32 mouse cellular contexts compared by ENCODE assay signal in genomic region chr19:22768242-22768641, GRCm38 (mm10).
"Had no signal": no experiment of that assay in that cellular context is flagged by ENCODE, and none has a peak within 500 bp of the region (broad histone marks: within the 10 kb centered on the region; RNA-seq: fewer than 3 reads in every experiment).

No protein-coding gene starts in this region.

- H3K4me3 ChIP-seq: limb, embryonic 10.5 days; limb, embryonic 12.5 days; limb, embryonic 13.5 days; limb, embryonic 15.5 days; liver, embryonic 12.5 days; liver, embryonic 13.5 days; liver, embryonic 15.5 days; lung, embryonic 15.5 days; megakaryocyte, embryonic 14.5 days; midbrain, embryonic 10.5 days; midbrain, embryonic 12.5 days; midbrain, embryonic 13.5 days; midbrain, embryonic 15.5 days; myocyte; neural tube, embryonic 12.5 days had no signal

- H3K4me1 ChIP-seq: limb, embryonic 10.5 days; limb, embryonic 12.5 days; limb, embryonic 13.5 days; limb, embryonic 15.5 days; liver, embryonic 12.5 days; liver, embryonic 13.5 days; liver, embryonic 15.5 days; lung, embryonic 15.5 days; megakaryocyte, embryonic 14.5 days; midbrain, embryonic 10.5 days; midbrain, embryonic 12.5 days; midbrain, embryonic 13.5 days; midbrain, embryonic 15.5 days; neural tube, embryonic 12.5 days had no signal

- H3K9me3 ChIP-seq: limb, embryonic 10.5 days; limb, embryonic 12.5 days; limb, embryonic 13.5 days; limb, embryonic 15.5 days; liver, embryonic 12.5 days; liver, embryonic 13.5 days; liver, embryonic 15.5 days; lung, embryonic 15.5 days; midbrain, embryonic 10.5 days; midbrain, embryonic 12.5 days; midbrain, embryonic 13.5 days; midbrain, embryonic 15.5 days; neural tube, embryonic 12.5 days had no signal

- H3K4me2 ChIP-seq: limb, embryonic 12.5 days; limb, embryonic 13.5 days; limb, embryonic 15.5 days; liver, embryonic 11.5 days; liver, embryonic 12.5 days; liver, embryonic 13.5 days; liver, embryonic 15.5 days; lung, embryonic 14.5 days; lung, embryonic 15.5 days; midbrain, embryonic 11.5 days; midbrain, embryonic 12.5 days; midbrain, embryonic 13.5 days; midbrain, embryonic 15.5 days; neural tube, embryonic 12.5 days had no signal

- ATAC-seq: liver, embryonic 12.5 days; liver, postnatal 0 days; lung, postnatal 0 days; midbrain, embryonic 13.5 days; midbrain, embryonic 15.5 days; midbrain, embryonic 16.5 days had no signal

- DNase-seq: left cerebral cortex, postnatal 4 days; liver; liver, embryonic 13.5 days; liver, postnatal 0 days; lung, adult 18-20 months; lung, adult 2 months; lung, embryonic 14.5 days; lung, postnatal 10 days; lung, postnatal 14 days; lung, postnatal 36 days; lung, postnatal 4 days; midbrain, embryonic 14.5 days had no signal

- H3K9ac ChIP-seq: limb, embryonic 12.5 days; limb, embryonic 13.5 days; limb, embryonic 15.5 days; liver, embryonic 12.5 days; liver, embryonic 13.5 days; liver, embryonic 14.5 days; liver, embryonic 15.5 days; liver, postnatal 0 days; lung, embryonic 14.5 days; lung, embryonic 15.5 days; midbrain, embryonic 12.5 days; midbrain, embryonic 13.5 days; midbrain, embryonic 15.5 days; neural tube, embryonic 12.5 days had no signal

- H3K36me3 ChIP-seq: limb, embryonic 10.5 days; limb, embryonic 12.5 days; limb, embryonic 13.5 days; limb, embryonic 15.5 days; liver, embryonic 12.5 days; liver, embryonic 13.5 days; liver, embryonic 15.5 days; lung, embryonic 15.5 days; midbrain, embryonic 10.5 days; midbrain, embryonic 12.5 days; midbrain, embryonic 13.5 days; midbrain, embryonic 15.5 days; neural tube, embryonic 12.5 days had no signal

- H3K27me3 ChIP-seq: limb, embryonic 12.5 days; limb, embryonic 13.5 days; limb, embryonic 15.5 days; liver, embryonic 12.5 days; liver, embryonic 13.5 days; liver, embryonic 15.5 days; lung, embryonic 15.5 days; megakaryocyte, embryonic 14.5 days; midbrain, embryonic 12.5 days; midbrain, embryonic 13.5 days; midbrain, embryonic 15.5 days; neural tube, embryonic 12.5 days had no signal

- H3K27ac ChIP-seq: limb, embryonic 10.5 days; limb, embryonic 12.5 days; limb, embryonic 13.5 days; limb, embryonic 15.5 days; liver, embryonic 12.5 days; liver, embryonic 13.5 days; liver, embryonic 14.5 days; liver, embryonic 15.5 days; lung, embryonic 15.5 days; macrophage; midbrain, embryonic 10.5 days; midbrain, embryonic 12.5 days; midbrain, embryonic 13.5 days; midbrain, embryonic 15.5 days; neural tube, embryonic 12.5 days had no signal
